Mouse (Mus musculus): ENCODE results near the gene Gm2016. TPM values are rescaled to one million over a fixed set of nuclear protein-coding genes. Genes with fewer than 3 reads are reported as not detected.

Gm2016 gene
- polyA plus RNA-seq, 1 experiment from 2014 or later = not detected

Other genes with a start within 250 kb of the Gm2016 start
- gene Gm16381, start 229.5 kb upstream of the Gm2016 start, polyA plus RNA-seq (2015; fragmentation: Nextera tagmentation; extraction: Ambion mirVana) = not detected in 2 replicates
- gene Gm21319, start 98.3 kb upstream of the Gm2016 start, polyA plus RNA-seq (2015; fragmentation: Nextera tagmentation; extraction: Ambion mirVana) = not detected in 2 replicates
- not detected in 2 replicates for gene Gm21936, start 78.6 kb upstream of the Gm2016 start, polyA plus RNA-seq (2015; fragmentation: Nextera tagmentation; extraction: Ambion mirVana)
- gene BB287469, start 57.5 kb upstream of the Gm2016 start, polyA plus RNA-seq (2015; fragmentation: Nextera tagmentation; extraction: Ambion mirVana) = not detected in 2 replicates
- not detected in 2 replicates for gene Gm2001, start 31.7 kb upstream of the Gm2016 start, polyA plus RNA-seq (2015; fragmentation: Nextera tagmentation; extraction: Ambion mirVana)
- not detected in 2 replicates for gene Gm2022, start 21.3 kb downstream of the Gm2016 start, polyA plus RNA-seq (2015; fragmentation: Nextera tagmentation; extraction: Ambion mirVana)
- gene Gm2035, start 45.8 kb downstream of the Gm2016 start, polyA plus RNA-seq (2015; fragmentation: Nextera tagmentation; extraction: Ambion mirVana) = not detected in 2 replicates
- gene Gm2042, start 80.0 kb downstream of the Gm2016 start, polyA plus RNA-seq (2015; fragmentation: Nextera tagmentation; extraction: Ambion mirVana) = not detected in 2 replicates
- gene Gm2075, start 137.8 kb downstream of the Gm2016 start, polyA plus RNA-seq (2015; fragmentation: Nextera tagmentation; extraction: Ambion mirVana) = not detected in 2 replicates
- not detected in 2 replicates for gene Gm6803, start 144.7 kb downstream of the Gm2016 start, polyA plus RNA-seq (2015; fragmentation: Nextera tagmentation; extraction: Ambion mirVana)
- gene Gm2056, start 152.9 kb downstream of the Gm2016 start, polyA plus RNA-seq (2015; fragmentation: Nextera tagmentation; extraction: Ambion mirVana) = not detected in 2 replicates
- not detected in 2 replicates for gene Gm16368, start 209.6 kb downstream of the Gm2016 start, polyA plus RNA-seq (2015; fragmentation: Nextera tagmentation; extraction: Ambion mirVana)